Mouse (Mus musculus) forebrain, embryonic 12.5 days (tissue): ENCODE measurements around the gene Gm10643. TPM values are rescaled to one million over a fixed set of nuclear protein-coding genes. Genes with fewer than 3 reads are reported as not detected.

ENCODE experiments used
- ATAC-seq: fragments of 200-750 bp; cut with Nextera tagmentation; 2 replicates; pipeline ENCODE4 v1.8.0; 2017; ENCODE audit warnings: moderate TSS enrichment; ENCODE audit not compliant: low FRiP score
- H3K27ac ChIP-seq: fragments of 300-500 bp; sonication (generic); 2 replicates; pipeline ENCODE4 v1.5.1; 2016; ENCODE audit warnings: mild to moderate bottlenecking
- H3K27me3 ChIP-seq: fragments of 300-500 bp; sonication (generic); 2 replicates; pipeline ENCODE4 v1.6.1; 2016; ENCODE audit warnings: mild to moderate bottlenecking
- H3K36me3 ChIP-seq: fragments of 300-500 bp; sonication (generic); replicated peaks from 2 replicates; pipeline ENCODE4 v1.6.1; 2016; ENCODE audit warnings: mild to moderate bottlenecking
- H3K4me1 ChIP-seq: fragments of 300-500 bp; sonication (generic); 2 replicates; pipeline ENCODE4 v1.6.1; 2016
- H3K4me2 ChIP-seq: fragments of 300-500 bp; sonication (generic); 2 replicates; pipeline ENCODE4 v1.6.1; 2016; ENCODE audit warnings: mild to moderate bottlenecking, moderate library complexity
- H3K4me3 ChIP-seq: fragments of 300-500 bp; sonication (generic); replicated peaks from 2 replicates; pipeline ENCODE4 v1.5.1; 2016; ENCODE audit warnings: mild to moderate bottlenecking
- H3K9ac ChIP-seq: fragments of 300-500 bp; sonication (generic); 2 replicates; pipeline ENCODE4 v1.6.1; 2016; ENCODE audit warnings: mild to moderate bottlenecking
- H3K9me3 ChIP-seq: fragments of 300-500 bp; sonication (generic); 2 replicates; pipeline ENCODE4 v1.6.1; 2016
- WGBS: fragments of 180-500 bp; shearing (Covaris S2); methylation state at CpG from one replicate; pipeline ENCODE4 v1.1.7; 2016; 5-methylcytosine and 5-hydroxymethylcytosine counted together
- polyA plus RNA-seq: library from polyadenylated mRNA; unstranded; fragments of >200 nt; fragmentation: Nextera tagmentation; extraction: Ambion mirVana; gene quantifications from 2 replicates; pipeline ENCODE4 v1.2.1, GENCODE M21; 2016

The Gm10643 gene
- 2.2 and 2.4 TPM in 2 replicates for polyA plus RNA-seq

- Histone ChIP-seq H3K9me3 (no peaks in the 10 kb centered on the region), H3K27me3 (no peaks in the 10 kb centered on the region), H3K4me3 (peak within 1 kb of the TSS; percentile 78), H3K36me3 (no peaks in the 10 kb centered on the region), H3K4me2 (peak within 1 kb of the TSS; percentile 73), H3K27ac (peak within 1 kb of the TSS; percentile 76), H3K4me1 (peaks cover 25% of the 10 kb centered on the region), H3K9ac (peak within 1 kb of the TSS; percentile 68)
- ATAC-seq: no peak
- WGBS: 100% methylated on average over 1 of the region's 1 CpGs
Measured at GRCm38 (mm10) chr8:84065037-84065436, at the start of gene Gm10643. Gene Gm10643 (minus strand): TSS chr8:84065137.

GRCm38 (mm10) chr8:84106216-84107040 lies 41.5 kb upstream of the Gm10643 start:
- Histone ChIP-seq H3K9ac (no peak overlapping the region), H3K4me3 (no peak overlapping the region), H3K4me1 (peaks cover 35% of the 10 kb centered on the region), H3K9me3 (0 out of 2 replicates have a peak, but pooled peaks cover 4% of the 10 kb centered on the region), H3K27ac (no peak overlapping the region), H3K36me3 (peaks cover 12% of the 10 kb centered on the region), H3K4me2 (no peak overlapping the region), H3K27me3 (no peaks in the 10 kb centered on the region)
- 92% methylated on average over 6 of the region's 6 CpGs for WGBS
- no peak for ATAC-seq

- no peak overlapping the region for H3K27ac ChIP-seq
- H3K9me3 ChIP-seq: 0 out of 2 replicates have a peak, but pooled peaks cover 4% of the 10 kb centered on the region
- H3K36me3 ChIP-seq: peaks cover 16% of the 10 kb centered on the region
- 81% methylated on average over 2 of the region's 2 CpGs for WGBS
- peak overlapping the region; percentile 53; the same call in 1 of the 2 replicates for H3K4me2 ChIP-seq
- no peak overlapping the region for H3K4me3 ChIP-seq
- H3K4me1 ChIP-seq: peaks cover 38% of the 10 kb centered on the region
- no peaks in the 10 kb centered on the region for H3K27me3 ChIP-seq
- no peak overlapping the region for H3K9ac ChIP-seq
- no peak for ATAC-seq
Measured at GRCm38 (mm10) chr8:84105676-84106075, 40.7 kb upstream of the Gm10643 start.

GRCm38 (mm10) chr8:84104697-84105609 lies 40.0 kb upstream of the Gm10643 start, which contains the start of gene Dcaf15:
Gene Dcaf15 (minus strand): TSS chr8:84104768.
- WGBS: 6% methylated on average over 42 of the region's 42 CpGs
- peak within 1 kb of the TSS; percentile 86 for H3K4me2 ChIP-seq
- peak within 1 kb of the TSS; percentile 80 for H3K9ac ChIP-seq
- H3K4me3 ChIP-seq: peak within 1 kb of the TSS; percentile 74
- H3K4me1 ChIP-seq: peaks cover 38% of the 10 kb centered on the region
- H3K9me3 ChIP-seq: 0 out of 2 replicates have a peak, but pooled peaks cover 4% of the 10 kb centered on the region
- H3K36me3 ChIP-seq: peaks cover 21% of the 10 kb centered on the region
- H3K27ac ChIP-seq: peak within 1 kb of the TSS; percentile 93
- H3K27me3 ChIP-seq: no peaks in the 10 kb centered on the region
- peak; percentile 96 for ATAC-seq

GRCm38 (mm10) chr8:84104221-84104620 lies 39.3 kb upstream of the Gm10643 start:
- H3K4me3 ChIP-seq: peak overlapping the region; percentile 74
- peak overlapping the region; percentile 80 for H3K9ac ChIP-seq
- H3K36me3 ChIP-seq: peaks cover 28% of the 10 kb centered on the region
- ATAC-seq: peak; percentile 81
- peak overlapping the region; percentile 86 for H3K4me2 ChIP-seq
- H3K9me3 ChIP-seq: 0 out of 2 replicates have a peak, but pooled peaks cover 4% of the 10 kb centered on the region
- under 1% methylated on average over 27 of the region's 29 CpGs for WGBS
- H3K27ac ChIP-seq: peak overlapping the region; percentile 93
- H3K27me3 ChIP-seq: no peaks in the 10 kb centered on the region
- H3K4me1 ChIP-seq: peaks cover 38% of the 10 kb centered on the region

GRCm38 (mm10) chr8:84103601-84104000 lies 38.7 kb upstream of the Gm10643 start:
- 0 out of 2 replicates have a peak, but pooled peaks cover 4% of the 10 kb centered on the region for H3K9me3 ChIP-seq
- H3K4me2 ChIP-seq: peak overlapping the region; percentile 86
- H3K27ac ChIP-seq: peak overlapping the region; percentile 93
- WGBS: 67% methylated on average over 3 of the region's 3 CpGs
- peaks cover 38% of the 10 kb centered on the region for H3K4me1 ChIP-seq
- H3K9ac ChIP-seq: peak overlapping the region; percentile 80
- no peaks in the 10 kb centered on the region for H3K27me3 ChIP-seq
- no peak for ATAC-seq
- H3K4me3 ChIP-seq: peak overlapping the region; percentile 74
- H3K36me3 ChIP-seq: peaks cover 34% of the 10 kb centered on the region

GRCm38 (mm10) chr8:84101476-84102270 lies 36.7 kb upstream of the Gm10643 start:
- 95% methylated on average over 25 of the region's 25 CpGs for WGBS
- peaks cover 53% of the 10 kb centered on the region for H3K36me3 ChIP-seq

DNA sequence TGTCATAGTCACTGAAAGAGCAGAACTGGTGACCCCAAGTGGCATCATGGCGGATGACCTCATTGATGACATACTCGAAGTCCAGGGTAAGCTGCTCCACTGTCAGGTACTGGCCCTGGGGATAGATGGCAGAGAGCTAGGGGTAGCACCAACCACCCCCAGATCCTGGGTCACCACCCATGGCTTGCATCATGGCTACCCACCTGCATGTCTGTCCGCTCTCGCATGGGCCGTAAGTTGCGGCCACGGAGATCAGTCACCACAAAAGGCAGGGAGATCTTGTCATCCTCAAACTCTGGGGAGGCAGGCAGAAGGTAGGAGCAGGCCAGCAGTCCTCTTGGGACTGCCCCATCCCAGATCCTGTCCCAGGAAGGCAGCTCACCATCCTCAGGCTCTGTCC lies 33.4 kb upstream of the Gm10643 start:
- H3K36me3 ChIP-seq: peaks cover 86% of the 10 kb centered on the region
- H3K27ac ChIP-seq: no peak overlapping the region
- no peak for ATAC-seq
- WGBS: 95% methylated on average over 7 of the region's 7 CpGs
- H3K4me2 ChIP-seq: no peak overlapping the region
- no peaks in the 10 kb centered on the region for H3K9me3 ChIP-seq
- peaks cover 21% of the 10 kb centered on the region for H3K4me1 ChIP-seq
- no peak overlapping the region for H3K9ac ChIP-seq
- H3K4me3 ChIP-seq: no peak overlapping the region
- no peaks in the 10 kb centered on the region for H3K27me3 ChIP-seq

More at GRCm38 (mm10) chr8:84101476-84102270, 36.7 kb upstream of the Gm10643 start:
- ATAC-seq: no peak
- Histone ChIP-seq H3K9ac (no peak overlapping the region), H3K9me3 (no peaks in the 10 kb centered on the region), H3K4me2 (no peak overlapping the region), H3K27me3 (no peaks in the 10 kb centered on the region), H3K4me3 (no peak overlapping the region), H3K4me1 (peaks cover 38% of the 10 kb centered on the region), H3K27ac (no peak overlapping the region)

DNA sequence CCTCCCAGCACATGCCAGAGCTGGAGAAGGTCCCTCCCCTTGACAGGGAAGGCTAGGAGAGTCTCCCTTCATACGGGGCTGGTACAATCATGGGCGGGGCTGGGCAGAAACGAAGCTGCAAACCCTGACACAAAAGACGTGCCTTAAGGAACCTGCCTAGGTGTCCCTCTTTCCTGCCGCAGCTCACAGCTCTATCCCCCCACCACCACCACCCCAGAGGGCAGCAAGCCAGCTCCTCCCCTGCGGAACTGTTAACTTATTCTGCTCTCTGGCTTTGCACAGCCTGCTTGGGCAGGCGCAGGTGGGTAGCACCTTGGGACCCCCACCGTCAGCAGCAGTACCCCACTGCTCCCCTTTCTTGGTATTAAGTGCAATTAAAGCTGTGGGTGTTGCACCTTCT lies 31.1 kb upstream of the Gm10643 start:
- Histone ChIP-seq H3K4me1 (no peaks in the 10 kb centered on the region), H3K27ac (no peak overlapping the region), H3K27me3 (no peaks in the 10 kb centered on the region), H3K36me3 (peaks cover 92% of the 10 kb centered on the region), H3K4me2 (no peak overlapping the region), H3K9me3 (no peaks in the 10 kb centered on the region), H3K4me3 (no peak overlapping the region), H3K9ac (no peak overlapping the region)
- ATAC-seq: no peak
- WGBS: 68% methylated on average over 8 of the region's 8 CpGs

GRCm38 (mm10) chr8:84090585-84090984 lies 25.6 kb upstream of the Gm10643 start:
- Histone ChIP-seq H3K9ac (no peak overlapping the region), H3K36me3 (peaks cover 96% of the 10 kb centered on the region), H3K27ac (no peak overlapping the region), H3K27me3 (no peaks in the 10 kb centered on the region), H3K4me3 (no peak overlapping the region), H3K4me2 (no peak overlapping the region), H3K4me1 (no peaks in the 10 kb centered on the region), H3K9me3 (no peaks in the 10 kb centered on the region)
- ATAC-seq: no peak
- WGBS: 93% methylated on average over 8 of the region's 8 CpGs

- Histone ChIP-seq H3K27me3 (no peaks in the 10 kb centered on the region), H3K4me3 (no peak overlapping the region), H3K4me2 (no peak overlapping the region), H3K27ac (no peak overlapping the region), H3K9me3 (no peaks in the 10 kb centered on the region), H3K4me1 (peaks cover 6% of the 10 kb centered on the region), H3K9ac (no peak overlapping the region), H3K36me3 (peaks cover 89% of the 10 kb centered on the region)
- 74% methylated on average over 9 of the region's 9 CpGs for WGBS
- no peak for ATAC-seq
Measured at GRCm38 (mm10) chr8:84089277-84089676, 24.3 kb upstream of the Gm10643 start.
